Mouse (Mus musculus) lung, embryonic 16.5 days (tissue): ENCODE data around the gene Cntn5. TPM values are rescaled to one million over a fixed set of nuclear protein-coding genes. Genes with fewer than 3 reads are reported as not detected.

Experiments used
- ATAC-seq: fragments of 200-750 bp; cut with Nextera tagmentation; 2 replicates; pipeline ENCODE4 v1.8.0; 2017; ENCODE audit warnings: low read depth, mild to moderate bottlenecking, moderate library complexity
- H3K27ac ChIP-seq: fragments of 300-500 bp; sonication (generic); 2 replicates; pipeline ENCODE4 v1.5.1; 2014; ENCODE audit warnings: mild to moderate bottlenecking, control low read depth, low read length
- H3K27me3 ChIP-seq: fragments of 300-500 bp; sonication (generic); 2 replicates; pipeline ENCODE4 v1.6.1; 2014; ENCODE audit warnings: low read depth, low read length, mixed read lengths; ENCODE audit not compliant: control insufficient read depth, insufficient read depth
- H3K36me3 ChIP-seq: fragments of 300-500 bp; sonication (generic); 2 replicates; pipeline ENCODE4 v1.6.1; 2014; ENCODE audit warnings: low read length; ENCODE audit not compliant: control insufficient read depth, insufficient read depth
- H3K4me1 ChIP-seq: fragments of 300-500 bp; sonication (generic); replicated peaks from 2 replicates; pipeline ENCODE4 v1.6.1; 2014; ENCODE audit warnings: low read length, mixed read lengths; ENCODE audit not compliant: control insufficient read depth, insufficient read depth
- H3K4me2 ChIP-seq: fragments of 300-500 bp; sonication (generic); 2 replicates; pipeline ENCODE4 v1.6.1; 2014; ENCODE audit warnings: low read depth, low read length, control low read depth
- H3K4me3 ChIP-seq: fragments of 300-500 bp; sonication (generic); 2 replicates; pipeline ENCODE4 v1.5.1; 2014; ENCODE audit warnings: mild to moderate bottlenecking, low read length, control low read depth
- H3K9ac ChIP-seq: fragments of 300-500 bp; sonication (generic); 2 replicates; pipeline ENCODE4 v1.6.1; 2014; ENCODE audit warnings: low read length, control low read depth
- H3K9me3 ChIP-seq: fragments of 300-500 bp; sonication (generic); 2 replicates; pipeline ENCODE4 v1.6.1; 2016; ENCODE audit warnings: low read length; ENCODE audit not compliant: control insufficient read depth
- WGBS: fragments of 180-500 bp; shearing (Covaris S2); extraction: QIAGEN DNeasy Blood & Tissue Kit; methylation state at CpG from one replicate; pipeline ENCODE4 v1.1.7; 2014; 5-methylcytosine and 5-hydroxymethylcytosine counted together
- polyA plus RNA-seq: library from polyadenylated mRNA; unstranded; fragments of >200 nt; fragmentation: Nextera tagmentation; extraction: Ambion mirVana; gene quantifications from 2 replicates; pipeline ENCODE4 v1.2.1, GENCODE M21; 2015

The Cntn5 gene
- polyA plus RNA-seq, 1 experiment from 2014 or later = 0.69 TPM

DNA sequence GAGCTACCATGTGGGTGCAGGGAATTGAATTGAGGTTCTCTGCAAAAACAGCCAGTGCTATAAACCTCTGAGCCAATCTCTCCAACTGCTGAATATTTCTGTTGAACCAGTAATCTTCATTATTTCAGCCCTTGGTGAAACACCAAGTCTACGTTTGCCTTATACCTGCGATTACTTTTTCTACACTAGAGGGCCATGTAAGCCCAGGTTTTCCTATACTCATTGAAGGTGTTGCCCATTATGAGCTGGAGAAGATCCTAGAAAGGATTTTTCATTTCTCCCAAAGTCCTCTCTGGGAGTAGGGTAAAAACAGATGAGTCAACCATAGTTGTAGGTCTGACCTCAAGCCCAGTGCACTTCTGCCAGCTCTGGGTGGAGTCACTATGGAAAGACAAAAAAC, 1105.0 kb downstream of the Cntn5 start:
- H3K4me3 ChIP-seq = no peak overlapping the region
- no peak for ATAC-seq
- H3K9ac ChIP-seq = no peak overlapping the region
- H3K36me3 ChIP-seq = no peaks in the 10 kb centered on the region
- H3K4me2 ChIP-seq = no peak overlapping the region
- 85% methylated on average over 2 of the region's 2 CpGs for WGBS
- H3K27me3 ChIP-seq = no peaks in the 10 kb centered on the region
- no peak overlapping the region for H3K27ac ChIP-seq
- H3K4me1 ChIP-seq = no peaks in the 10 kb centered on the region
- H3K9me3 ChIP-seq = no peaks in the 10 kb centered on the region

DNA sequence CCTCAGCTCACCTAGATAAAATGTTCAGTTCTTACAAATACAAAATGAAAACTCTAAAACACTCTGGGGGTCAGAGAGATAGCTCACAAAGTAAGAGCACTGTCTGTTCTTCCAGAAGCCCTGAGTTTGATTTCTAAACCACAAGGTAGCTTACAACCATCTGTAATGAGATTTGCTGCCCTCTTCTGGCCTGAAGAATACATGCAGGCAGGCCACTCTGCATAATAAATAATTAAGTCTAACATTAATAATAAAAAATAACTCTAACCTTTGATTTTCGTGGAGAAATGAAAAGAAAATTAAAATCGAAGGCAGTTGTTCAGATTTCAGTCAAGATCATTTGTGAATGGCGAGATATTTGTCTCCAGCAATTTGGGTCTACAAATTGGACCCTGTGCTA, 1120.9 kb downstream of the Cntn5 start:
- H3K27ac ChIP-seq = no peak overlapping the region
- no peaks in the 10 kb centered on the region for H3K4me1 ChIP-seq
- no peaks in the 10 kb centered on the region for H3K27me3 ChIP-seq
- H3K36me3 ChIP-seq = no peaks in the 10 kb centered on the region
- no peak overlapping the region for H3K9ac ChIP-seq
- H3K9me3 ChIP-seq = no peaks in the 10 kb centered on the region
- WGBS = 51% methylated on average over 3 of the region's 3 CpGs
- no peak overlapping the region for H3K4me2 ChIP-seq
- H3K4me3 ChIP-seq = no peak overlapping the region
- ATAC-seq = no peak

DNA sequence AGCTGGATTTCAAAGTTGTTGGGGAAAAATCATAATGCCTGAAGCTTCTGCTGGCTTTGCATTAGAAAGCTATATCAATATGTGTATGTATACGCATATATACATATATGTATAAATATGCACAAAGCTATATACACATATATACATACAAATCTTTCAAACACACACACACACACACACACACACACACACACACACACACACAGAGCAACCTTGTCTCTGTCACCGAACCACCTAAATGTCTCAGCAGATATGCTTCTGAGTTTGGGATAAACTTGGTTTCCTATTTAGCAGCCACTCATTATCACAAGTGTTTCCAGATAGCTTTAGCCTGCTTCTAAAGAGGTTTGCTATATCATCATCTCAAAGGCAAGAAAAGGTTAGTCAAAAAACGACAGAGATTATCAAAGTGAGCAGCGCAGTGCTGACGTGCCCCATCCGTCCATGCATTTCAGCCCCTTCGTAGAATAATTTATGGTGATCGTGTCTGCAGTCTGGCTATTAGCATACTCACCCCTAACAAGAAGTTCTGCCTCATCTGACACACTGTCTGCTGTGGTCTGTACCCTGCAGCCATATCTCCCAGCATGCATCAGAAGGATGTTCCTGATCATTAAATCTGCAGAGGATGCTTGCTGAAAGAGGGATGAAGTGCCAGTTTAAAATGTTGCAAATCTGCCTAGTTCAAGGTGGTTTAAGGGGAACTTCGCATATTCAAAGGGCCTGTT, 1123.3 kb downstream of the Cntn5 start:
- no peak overlapping the region for H3K9ac ChIP-seq
- no peak overlapping the region for H3K27ac ChIP-seq
- H3K4me3 ChIP-seq = no peak overlapping the region
- WGBS = 54% methylated on average over 9 of the region's 9 CpGs
- no peaks in the 10 kb centered on the region for H3K36me3 ChIP-seq
- no peak for ATAC-seq
- no peaks in the 10 kb centered on the region for H3K4me1 ChIP-seq
- no peak overlapping the region for H3K4me2 ChIP-seq
- H3K9me3 ChIP-seq = no peaks in the 10 kb centered on the region
- no peaks in the 10 kb centered on the region for H3K27me3 ChIP-seq

DNA sequence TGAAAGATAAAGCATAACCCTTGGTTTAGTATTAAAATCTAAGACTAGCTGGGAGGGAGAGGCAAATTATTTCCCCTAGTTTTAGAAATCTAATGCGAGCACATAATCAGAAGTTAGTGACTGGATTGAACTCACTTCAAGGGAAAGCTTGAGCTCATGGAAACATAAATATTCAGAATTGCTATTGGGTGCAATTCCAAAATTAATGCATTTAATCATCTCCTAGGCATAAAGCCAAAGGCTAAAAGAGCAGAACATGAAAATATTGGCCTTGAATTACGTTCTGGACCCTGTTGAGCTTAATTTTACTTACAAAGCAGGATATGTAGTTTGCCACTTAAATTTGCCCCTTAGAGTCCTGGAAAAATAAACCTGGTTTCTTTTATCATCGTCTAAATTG, 1124.9 kb downstream of the Cntn5 start:
- WGBS = 36% methylated on average over 3 of the region's 3 CpGs
- Histone ChIP-seq H3K4me1 (no peaks in the 10 kb centered on the region), H3K4me2 (no peak overlapping the region), H3K4me3 (no peak overlapping the region), H3K9ac (no peak overlapping the region), H3K27me3 (no peaks in the 10 kb centered on the region), H3K27ac (no peak overlapping the region), H3K36me3 (no peaks in the 10 kb centered on the region), H3K9me3 (no peaks in the 10 kb centered on the region)
- no peak for ATAC-seq

DNA sequence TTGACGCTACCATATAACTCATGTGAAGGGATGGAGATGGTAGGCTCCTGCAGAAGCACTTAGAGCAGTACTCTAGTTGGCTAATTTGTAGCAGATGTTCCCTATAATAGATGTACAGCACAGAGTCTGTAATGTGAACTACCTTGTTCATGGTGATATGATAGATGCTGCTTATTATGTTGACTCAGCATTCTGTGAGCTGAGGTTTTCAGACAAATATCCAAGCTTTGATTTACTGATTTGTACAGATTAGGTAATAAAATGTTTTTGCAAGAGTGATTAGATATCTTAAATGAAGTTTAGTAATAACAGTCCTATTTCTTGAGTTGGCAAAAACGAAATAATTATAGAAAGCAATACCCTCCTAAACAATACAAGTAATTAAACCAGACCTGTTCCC, 1133.8 kb downstream of the Cntn5 start:
- no peaks in the 10 kb centered on the region for H3K36me3 ChIP-seq
- 61% methylated on average over 2 of the region's 2 CpGs for WGBS
- no peak overlapping the region for H3K4me3 ChIP-seq
- no peaks in the 10 kb centered on the region for H3K9me3 ChIP-seq
- no peaks in the 10 kb centered on the region for H3K4me1 ChIP-seq
- no peak overlapping the region for H3K27ac ChIP-seq
- no peaks in the 10 kb centered on the region for H3K27me3 ChIP-seq
- no peak for ATAC-seq
- no peak overlapping the region for H3K4me2 ChIP-seq
- H3K9ac ChIP-seq = no peak overlapping the region

DNA sequence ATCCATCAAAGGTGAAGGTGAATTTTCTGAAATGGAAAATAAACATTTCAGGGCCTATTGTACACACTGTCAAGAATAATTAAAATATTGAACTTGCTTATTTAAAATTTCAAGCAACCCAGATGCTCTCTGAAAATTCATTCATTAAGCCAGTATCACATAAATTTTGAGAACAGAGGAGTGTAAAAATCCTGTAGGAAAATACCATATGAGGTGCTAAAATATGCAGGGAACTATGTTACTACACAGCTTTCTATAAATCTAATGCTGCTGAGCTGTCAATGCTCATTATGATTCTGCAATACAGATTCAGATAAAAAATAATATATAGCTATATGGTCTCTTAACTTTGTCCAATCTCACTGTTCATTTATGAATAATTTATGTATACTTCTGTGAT, 1134.9 kb downstream of the Cntn5 start:
- ATAC-seq = no peak

DNA sequence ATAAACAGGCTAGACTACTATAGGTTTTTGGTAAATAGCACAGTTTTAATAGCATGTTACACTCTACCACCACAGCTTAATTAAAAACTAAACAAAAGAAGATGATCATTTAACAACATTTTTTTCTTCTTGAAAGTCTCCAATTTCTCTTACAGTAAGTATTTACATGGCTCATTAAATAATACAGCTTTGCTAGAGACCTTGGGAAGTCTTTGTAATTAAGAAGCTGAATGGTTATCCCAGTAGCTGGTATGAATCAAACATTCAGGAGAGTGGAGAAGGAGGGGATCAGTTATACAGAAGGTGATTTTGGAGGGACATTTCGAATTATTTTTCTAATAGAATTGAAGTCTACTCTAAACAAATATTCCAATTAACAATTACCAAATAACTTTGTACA, 1186.4 kb downstream of the Cntn5 start:
- no peak overlapping the region for H3K4me3 ChIP-seq
- H3K27me3 ChIP-seq = no peaks in the 10 kb centered on the region
- ATAC-seq = no peak
- WGBS = 64% methylated on average over 1 of the region's 1 CpGs
- no peak overlapping the region for H3K9ac ChIP-seq
- no peak overlapping the region for H3K27ac ChIP-seq
- H3K9me3 ChIP-seq = no peaks in the 10 kb centered on the region
- no peaks in the 10 kb centered on the region for H3K36me3 ChIP-seq
- H3K4me1 ChIP-seq = no peaks in the 10 kb centered on the region
- H3K4me2 ChIP-seq = no peak overlapping the region

More for the DNA sequence above, 1134.9 kb downstream of the Cntn5 start:
- Histone ChIP-seq H3K9ac (no peak overlapping the region), H3K9me3 (no peaks in the 10 kb centered on the region), H3K36me3 (no peaks in the 10 kb centered on the region), H3K4me2 (no peak overlapping the region), H3K4me3 (no peak overlapping the region), H3K27ac (no peak overlapping the region), H3K27me3 (no peaks in the 10 kb centered on the region), H3K4me1 (no peaks in the 10 kb centered on the region)

DNA sequence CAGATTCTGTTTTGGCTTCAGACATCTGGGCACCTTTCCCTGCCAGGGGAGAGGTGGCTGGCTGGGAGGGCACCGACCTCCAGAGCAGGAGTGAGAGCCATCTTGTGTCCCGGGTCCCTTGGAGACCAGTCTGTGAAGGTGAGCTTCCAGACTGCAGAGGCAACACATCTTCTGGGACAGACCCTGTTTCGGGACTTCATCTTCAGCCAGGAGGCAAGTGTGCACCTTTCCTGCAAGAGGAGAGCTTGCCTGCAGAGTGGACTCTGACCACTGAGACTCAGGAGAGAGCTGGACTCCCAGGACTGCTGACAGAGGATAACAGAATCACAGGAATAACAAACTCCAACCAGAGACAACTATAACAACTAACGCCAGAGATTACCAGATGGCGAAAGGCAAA, 1195.9 kb downstream of the Cntn5 start:
- H3K27me3 ChIP-seq = no peaks in the 10 kb centered on the region
- no peak overlapping the region for H3K4me2 ChIP-seq
- H3K9me3 ChIP-seq = no peaks in the 10 kb centered on the region
- no peak overlapping the region for H3K9ac ChIP-seq
- ATAC-seq = no peak
- H3K36me3 ChIP-seq = no peaks in the 10 kb centered on the region
- no peaks in the 10 kb centered on the region for H3K4me1 ChIP-seq
- 91% methylated on average over 5 of the region's 5 CpGs for WGBS
- no peak overlapping the region for H3K27ac ChIP-seq
- H3K4me3 ChIP-seq = no peak overlapping the region

DNA sequence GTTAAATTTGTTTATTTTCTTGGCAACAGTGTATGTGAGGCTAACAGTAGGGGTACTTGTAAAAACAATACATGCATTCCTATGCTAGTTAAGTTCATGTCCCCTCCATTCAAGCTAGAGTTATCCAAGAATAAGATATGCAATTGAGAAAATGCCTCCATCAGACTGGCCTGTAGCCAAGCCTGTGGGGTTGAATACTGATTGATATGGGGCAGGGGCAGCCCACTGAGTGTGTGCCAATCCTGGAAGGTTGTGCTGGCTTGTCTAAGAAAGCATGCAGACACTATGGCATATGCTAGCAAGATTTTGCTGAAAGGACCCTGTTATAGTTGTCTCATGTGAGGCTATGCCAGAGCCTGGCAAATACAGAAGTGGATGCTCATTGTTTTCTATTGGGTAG, 1196.8 kb downstream of the Cntn5 start:
- H3K27ac ChIP-seq = no peak overlapping the region

DNA sequence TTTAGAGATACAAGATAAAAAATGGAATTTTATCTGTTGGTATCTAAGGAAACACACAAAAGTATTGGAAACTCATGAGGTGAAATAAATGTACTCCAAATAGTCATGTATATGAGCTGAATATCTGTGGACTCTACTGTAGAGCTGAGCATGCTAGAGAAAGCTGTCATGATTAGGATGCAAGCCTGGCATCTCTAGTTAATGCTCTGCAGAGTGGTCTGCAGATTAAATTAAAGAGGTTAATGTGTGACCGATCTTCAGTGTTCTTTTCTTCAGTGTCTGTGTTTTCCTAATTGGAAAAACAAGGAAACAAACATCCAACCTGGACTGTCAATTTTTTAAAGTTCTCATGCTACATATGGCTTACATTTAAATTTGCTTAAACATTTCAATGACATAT, 1199.4 kb downstream of the Cntn5 start:
- WGBS = 81% methylated on average over 1 of the region's 1 CpGs
- Histone ChIP-seq H3K27me3 (no peaks in the 10 kb centered on the region), H3K9me3 (no peaks in the 10 kb centered on the region)

More for the DNA sequence above, 1196.8 kb downstream of the Cntn5 start:
- H3K9ac ChIP-seq = no peak overlapping the region
- ATAC-seq = no peak
- H3K4me3 ChIP-seq = no peak overlapping the region
- no peaks in the 10 kb centered on the region for H3K36me3 ChIP-seq
- H3K4me2 ChIP-seq = no peak overlapping the region
- no peaks in the 10 kb centered on the region for H3K9me3 ChIP-seq
- H3K27me3 ChIP-seq = no peaks in the 10 kb centered on the region
- H3K4me1 ChIP-seq = no peaks in the 10 kb centered on the region

More for the DNA sequence above, 1199.4 kb downstream of the Cntn5 start:
- no peak for ATAC-seq
- Histone ChIP-seq H3K4me3 (no peak overlapping the region), H3K27ac (no peak overlapping the region), H3K4me2 (no peak overlapping the region), H3K9ac (no peak overlapping the region), H3K4me1 (no peaks in the 10 kb centered on the region), H3K36me3 (no peaks in the 10 kb centered on the region)
